Mouse (Mus musculus): Measurements from ENCODE around the gene 1110008P14Rik.
A peak's percentile ranks its signal among the peaks of the same experiment; 100 is the strongest.

1110008P14Rik gene

GRCm38 (mm10) chr2:32408429-32409424, 27.0 kb upstream of the 1110008P14Rik start:
- no peak for DNase-seq (ENCODE audit: low read depth, low spot score)

- no peak for DNase-seq (ENCODE audit: low read depth, low spot score)
Observed at GRCm38 (mm10) chr2:32407144-32407824, 25.5 kb upstream of the 1110008P14Rik start.

- DNase-seq (ENCODE audit: low read depth, low spot score): peak; percentile 97
Observed at GRCm38 (mm10) chr2:32404663-32405062, 22.9 kb upstream of the 1110008P14Rik start.

GRCm38 (mm10) chr2:32396695-32397094, 15.0 kb upstream of the 1110008P14Rik start:
- no peak for DNase-seq (ENCODE audit: low read depth, low spot score)

- peak; percentile 55 for DNase-seq (ENCODE audit: low read depth, low spot score)
Observed at GRCm38 (mm10) chr2:32395946-32396621, 14.3 kb upstream of the 1110008P14Rik start.

GRCm38 (mm10) chr2:32395484-32395945, 13.8 kb upstream of the 1110008P14Rik start, which contains the start of gene Ptges2:
Gene Ptges2 (plus strand): TSS chr2:32395896.
- DNase-seq (ENCODE audit: low read depth, low spot score): peak; percentile 86

GRCm38 (mm10) chr2:32394973-32395372, 13.2 kb upstream of the 1110008P14Rik start:
- DNase-seq (ENCODE audit: low read depth, low spot score): no peak

- no peak for DNase-seq (ENCODE audit: low read depth, low spot score)
Observed at GRCm38 (mm10) chr2:32392063-32392462, 10.3 kb upstream of the 1110008P14Rik start.

GRCm38 (mm10) chr2:32390871-32391270, 9.1 kb upstream of the 1110008P14Rik start:
- no peak for DNase-seq (ENCODE audit: low read depth, low spot score)

- no peak for DNase-seq (ENCODE audit: low read depth, low spot score)
Observed at GRCm38 (mm10) chr2:32389157-32389556, 7.4 kb upstream of the 1110008P14Rik start.

GRCm38 (mm10) chr2:32387706-32388490, 6.2 kb upstream of the 1110008P14Rik start, which contains the start of gene Lcn2:
Gene Lcn2 (minus strand): TSS chr2:32388252.
- DNase-seq (ENCODE audit: low read depth, low spot score): no peak

- DNase-seq (ENCODE audit: low read depth, low spot score): no peak
Observed at GRCm38 (mm10) chr2:32382689-32383088, 951 bp upstream of the 1110008P14Rik start.

- no peak for DNase-seq (ENCODE audit: low read depth, low spot score)
Observed at GRCm38 (mm10) chr2:32381141-32381774, 480 bp downstream of the 1110008P14Rik start.

GRCm38 (mm10) chr2:32380001-32380500, 1.7 kb downstream of the 1110008P14Rik start:
- DNase-seq (ENCODE audit: low read depth, low spot score): no peak

- no peak for DNase-seq (ENCODE audit: low read depth, low spot score)
Observed at GRCm38 (mm10) chr2:32376963-32377362, 4.8 kb downstream of the 1110008P14Rik start.

GRCm38 (mm10) chr2:32375317-32375940, 6.3 kb downstream of the 1110008P14Rik start:
- no peak for DNase-seq (ENCODE audit: low read depth, low spot score)

GRCm38 (mm10) chr2:32374191-32374590, 7.5 kb downstream of the 1110008P14Rik start:
- no peak for DNase-seq (ENCODE audit: low read depth, low spot score)

- no peak for DNase-seq (ENCODE audit: low read depth, low spot score)
Observed at GRCm38 (mm10) chr2:32367315-32367714, 14.4 kb downstream of the 1110008P14Rik start.

- no peak for DNase-seq (ENCODE audit: low read depth, low spot score)
Observed at GRCm38 (mm10) chr2:32364121-32364520, 17.6 kb downstream of the 1110008P14Rik start.

Data from c-Kit-negative CD71-positive TER-119-positive erythroid progenitor cells, embryonic 14.5 days (primary cell).